Mouse (Mus musculus) ES-E14 (cell line): ENCODE measurements at regions not wholly inside any gene's neighbourhood (a gene's known extent, or its start where the extent isn't known, plus 50 kb on each side); places are given as distances from the start of the nearest gene placed in this dataset.
A peak's percentile ranks its signal among the peaks of the same experiment; 100 is the strongest.

Experiments
- DNase-seq: peaks from one replicate; pipeline ENCODE4 v3.0.0-alpha.2; 2013; ENCODE audit warnings: low read depth, low spot score
- H3K27ac ChIP-seq: 2 replicates; pipeline ENCODE4 v1.5.1; 2012; ENCODE audit warnings: low read depth, mild to moderate bottlenecking, low read length, moderate library complexity, mixed read lengths; ENCODE audit not compliant: poor library complexity, insufficient read depth, severe bottlenecking
- H3K36me3 ChIP-seq: 2 replicates; pipeline ENCODE4 v1.6.1; 2012; ENCODE audit warnings: mild to moderate bottlenecking, low read length, moderate library complexity, mixed read lengths; ENCODE audit not compliant: control insufficient read depth, poor library complexity, insufficient read depth, severe bottlenecking
- H3K4me1 ChIP-seq, 2 experiments: fragments of 150-350 bp in 1 of 2; sonication (generic) in 1 of 2; 2 replicates each; pipeline ENCODE4 v1.6.1; 2012; ENCODE audit warnings: low read length in 2 of 2, mild to moderate bottlenecking in 1 of 2, mixed read lengths in 1 of 2; ENCODE audit not compliant: control insufficient read depth in 2 of 2, insufficient read depth in 2 of 2, poor library complexity in 1 of 2
- H3K4me3 ChIP-seq, 2 experiments: fragments of 150-350 bp in 1 of 2; sonication (generic) in 1 of 2; 2 replicates each; pipeline ENCODE4 v1.5.1; 2012; ENCODE audit warnings: low read length in 2 of 2, low read depth in 1 of 2, mild to moderate bottlenecking in 1 of 2, mixed read lengths in 1 of 2; ENCODE audit not compliant: insufficient read depth in 1 of 2, poor library complexity in 1 of 2, severe bottlenecking in 1 of 2
- H3K9ac ChIP-seq: 2 replicates; pipeline ENCODE4 v1.6.1; 2012; ENCODE audit warnings: low read depth, mild to moderate bottlenecking, low read length, mixed read lengths; ENCODE audit not compliant: poor library complexity, insufficient read depth, severe bottlenecking
- H3K9me3 ChIP-seq: fragments of 150-350 bp; sonication (generic); 2 replicates; pipeline ENCODE4 v1.6.1; 2012; ENCODE audit warnings: low read depth, mild to moderate bottlenecking, low read length; ENCODE audit not compliant: control insufficient read depth, insufficient read depth
- CHD2 ChIP-seq: IDR thresholded peaks from 2 replicates; pipeline ENCODE4 v1.6.1; 2014; ENCODE audit warnings: mild to moderate bottlenecking, low read depth, low read length, inconsistent platforms
- HCFC1 ChIP-seq: IDR thresholded peaks from 2 replicates; pipeline ENCODE4 v1.6.1; 2012; ENCODE audit warnings: low read length, inconsistent platforms, borderline replicate concordance; ENCODE audit not compliant: insufficient read depth
- MAFK ChIP-seq: IDR thresholded peaks from 2 replicates; pipeline ENCODE4 v1.6.1; 2014; ENCODE audit warnings: mild to moderate bottlenecking, low read depth, low read length, inconsistent platforms; ENCODE audit not compliant: insufficient read depth
- ZC3H11A ChIP-seq: IDR thresholded peaks from 2 replicates; pipeline ENCODE4 v1.6.1; 2012; ENCODE audit warnings: low read depth, mild to moderate bottlenecking, inconsistent platforms, low read length, borderline replicate concordance
- ZNF384 ChIP-seq: IDR thresholded peaks from 2 replicates; pipeline ENCODE4 v1.6.1; 2012; ENCODE audit warnings: low read depth, low read length, inconsistent platforms
- in situ Hi-C, 2 experiments: fragments of 600-800 bp; cut with MboI; formaldehyde crosslinking; loops; one replicate each; pipeline ENCODE4 v1.15.1; 2025; ENCODE audit warnings: low sequenced_read_pairs in 2 of 2, inconsistent platforms in 1 of 2; ENCODE audit not compliant: unreplicated experiment in 2 of 2

DNA sequence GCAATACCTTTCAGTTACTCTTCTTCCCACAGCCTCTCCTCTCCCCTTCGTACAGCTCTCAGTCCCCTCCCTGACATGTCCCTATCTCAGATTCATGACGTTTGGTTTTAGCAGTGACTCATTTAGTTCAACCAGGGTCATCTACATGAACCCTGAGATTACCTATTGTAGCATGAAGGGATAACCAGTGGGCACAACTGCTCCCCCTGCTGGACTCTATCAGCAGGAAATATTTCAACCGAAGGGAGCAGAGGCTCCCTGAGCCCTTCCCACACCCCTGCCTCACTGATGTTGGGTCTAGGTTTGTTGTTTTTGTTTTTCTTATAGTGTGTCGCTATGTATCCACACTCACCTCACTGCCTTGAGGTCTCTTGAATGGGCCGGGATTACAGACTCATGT is 455.4 kb downstream of the Cdh26 start:
- in situ Hi-C loops: no loop called here
- H3K4me1 ChIP-seq: no peaks in the 10 kb centered on the region
- no peak overlapping the region for H3K27ac ChIP-seq
- no peak overlapping the region for H3K9ac ChIP-seq
- H3K36me3 ChIP-seq: no peaks in the 10 kb centered on the region
- peak; percentile 38 for DNase-seq
- H3K9me3 ChIP-seq: no peaks in the 10 kb centered on the region
- no peak overlapping the region for H3K4me3 ChIP-seq
- TF ChIP-seq HCFC1: no peak
- TF ChIP-seq MAFK: no peak
- peak; percentile 36; the same call in 1 of the 2 replicates for TF ChIP-seq ZC3H11A
- no peak for TF ChIP-seq CHD2
- no peak for TF ChIP-seq ZNF384

DNA sequence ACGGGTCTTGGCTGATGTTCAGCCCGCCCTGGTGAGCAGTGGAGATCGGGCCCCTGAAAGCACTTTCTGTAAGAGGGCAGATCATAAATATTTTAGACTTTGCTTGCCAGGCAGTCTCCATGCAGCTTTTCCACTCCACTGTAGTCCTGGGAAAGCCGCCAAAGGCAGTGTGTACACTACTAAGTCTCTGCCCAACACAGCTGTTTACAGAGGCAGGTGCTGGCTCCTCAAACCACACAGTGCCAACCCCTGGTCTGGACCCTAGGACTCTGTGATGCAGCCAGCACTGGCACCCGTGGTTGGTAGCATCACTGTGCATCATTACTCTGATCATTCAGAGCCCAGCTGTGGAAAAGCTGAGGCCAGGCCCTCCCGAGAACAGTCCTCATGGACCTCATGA is 458.4 kb downstream of the Cdh26 start:
- no peak for DNase-seq
- TF ChIP-seq ZC3H11A (no peak), CHD2 (no peak), HCFC1 (no peak), ZNF384 (no peak), MAFK (no peak)
- Histone ChIP-seq H3K9me3 (no peaks in the 10 kb centered on the region), H3K9ac (no peak overlapping the region), H3K27ac (no peak overlapping the region), H3K36me3 (no peaks in the 10 kb centered on the region), H3K4me1 (no peaks in the 10 kb centered on the region), H3K4me3 (no peak overlapping the region)
- in situ Hi-C loops: no loop called here

DNA sequence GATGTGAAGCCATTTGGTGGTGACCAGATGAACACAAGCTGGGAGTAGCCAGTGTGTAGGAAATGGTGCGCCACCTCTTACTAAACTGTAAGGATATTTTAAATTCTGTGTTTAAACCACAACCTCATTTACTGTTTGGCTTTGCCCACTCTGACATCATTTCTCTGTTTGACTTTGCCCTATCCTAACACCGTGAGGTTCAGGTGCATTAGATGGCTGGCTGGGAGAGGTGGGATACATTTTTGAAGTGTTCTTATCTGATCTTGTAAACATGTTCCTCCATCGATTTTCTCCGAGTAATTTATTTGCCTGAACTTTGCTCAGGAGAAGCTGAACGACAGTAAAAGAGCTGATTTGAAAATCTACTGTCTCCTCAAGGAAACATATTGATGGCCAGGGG is 472.1 kb downstream of the Cdh26 start:
- H3K9ac ChIP-seq: no peak overlapping the region
- H3K36me3 ChIP-seq: no peaks in the 10 kb centered on the region
- H3K9me3 ChIP-seq: no peaks in the 10 kb centered on the region
- in situ Hi-C loops: no loop called here
- no peak for DNase-seq
- no peak overlapping the region for H3K4me3 ChIP-seq
- no peak overlapping the region for H3K27ac ChIP-seq
- TF ChIP-seq MAFK (no peak), CHD2 (no peak), ZNF384 (no peak), HCFC1 (no peak), ZC3H11A (no peak)
- H3K4me1 ChIP-seq: no peaks in the 10 kb centered on the region

DNA sequence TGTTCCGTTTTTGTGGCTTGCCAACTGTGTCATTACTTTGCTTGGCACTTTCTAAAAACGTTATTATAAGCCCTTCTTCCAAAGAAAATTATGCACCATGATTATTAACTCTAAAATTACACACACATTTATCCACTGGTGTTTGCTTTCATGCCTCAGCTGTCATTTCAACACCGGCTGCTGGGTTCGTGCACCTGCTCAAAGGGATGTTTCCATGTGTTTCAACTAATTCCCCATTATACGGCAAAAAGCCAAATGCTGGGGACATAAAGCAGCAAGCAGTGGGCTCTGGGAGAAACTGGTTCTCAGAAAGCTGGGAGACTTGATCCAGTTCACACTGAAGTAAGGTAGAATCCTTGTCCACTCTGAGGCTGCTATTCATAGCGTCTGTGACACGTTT is 479.0 kb downstream of the Cdh26 start:
- no peak for TF ChIP-seq HCFC1
- TF ChIP-seq ZC3H11A: no peak
- TF ChIP-seq ZNF384: no peak
- no peak for TF ChIP-seq MAFK
- TF ChIP-seq CHD2: no peak
- in situ Hi-C loops: no loop called here
- H3K27ac ChIP-seq: no peak overlapping the region
- H3K4me1 ChIP-seq: no peaks in the 10 kb centered on the region
- no peak for DNase-seq
- H3K9me3 ChIP-seq: no peaks in the 10 kb centered on the region
- no peaks in the 10 kb centered on the region for H3K36me3 ChIP-seq
- no peak overlapping the region for H3K4me3 ChIP-seq
- no peak overlapping the region for H3K9ac ChIP-seq

DNA sequence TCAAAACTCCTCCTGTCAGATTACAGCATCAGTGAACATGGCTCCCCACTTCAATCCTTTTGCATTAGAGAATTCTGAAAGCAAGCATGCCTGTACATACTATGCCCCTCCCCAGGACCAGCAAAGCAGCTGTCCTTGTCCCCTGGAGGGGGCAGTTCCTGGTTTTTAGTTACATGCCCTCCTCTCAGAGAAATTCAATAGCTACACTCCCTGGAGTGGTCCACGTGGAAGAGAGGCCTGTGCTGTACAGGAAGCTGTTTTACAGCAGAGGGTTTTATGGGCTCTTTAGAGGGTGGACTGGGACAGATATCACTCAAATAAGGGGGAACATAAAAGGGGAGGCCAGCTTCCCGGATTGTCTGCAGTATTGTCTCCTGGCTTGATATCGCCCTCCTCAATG is 481.3 kb downstream of the Cdh26 start:
- Histone ChIP-seq H3K4me1 (no peaks in the 10 kb centered on the region), H3K36me3 (no peaks in the 10 kb centered on the region), H3K4me3 (no peak overlapping the region), H3K27ac (no peak overlapping the region), H3K9me3 (no peaks in the 10 kb centered on the region), H3K9ac (no peak overlapping the region)
- TF ChIP-seq CHD2 (no peak), HCFC1 (no peak), ZC3H11A (no peak), MAFK (no peak), ZNF384 (no peak)
- in situ Hi-C loops: no loop called here
- DNase-seq: no peak
